Mouse (Mus musculus) limb, embryonic 11.5 days (tissue): ENCODE measurements around the gene Lrrc4b. TPM values are rescaled to one million over a fixed set of nuclear protein-coding genes. Genes with fewer than 3 reads are reported as not detected.

ENCODE experiments used
- ATAC-seq: fragments of 200-750 bp; cut with Nextera tagmentation; 2 replicates; pipeline ENCODE4 v1.8.0; 2017; ENCODE audit warnings: low read depth; ENCODE audit not compliant: insufficient number of reproducible peaks, low FRiP score, low TSS enrichment
- DNase-seq: peaks from one replicate; pipeline ENCODE4 v3.0.0-alpha.2; 2015; ENCODE audit warnings: low spot score
- H3K27ac ChIP-seq: fragments of 300-500 bp; sonication (generic); replicated peaks from 2 replicates; pipeline ENCODE4 v1.5.1; 2014; ENCODE audit warnings: low read depth, mild to moderate bottlenecking, low read length
- H3K27me3 ChIP-seq: fragments of 300-500 bp; sonication (generic); 2 replicates; pipeline ENCODE4 v1.6.1; 2014; ENCODE audit warnings: mild to moderate bottlenecking, low read length, mixed read lengths; ENCODE audit not compliant: control insufficient read depth, insufficient read depth
- H3K36me3 ChIP-seq: fragments of 300-500 bp; sonication (generic); 2 replicates; pipeline ENCODE4 v1.6.1; 2014; ENCODE audit warnings: mild to moderate bottlenecking, low read length, moderate library complexity, mixed read lengths; ENCODE audit not compliant: control insufficient read depth, insufficient read depth
- H3K4me1 ChIP-seq: fragments of 300-500 bp; sonication (generic); 2 replicates; pipeline ENCODE4 v1.6.1; 2014; ENCODE audit warnings: low read length, mixed read lengths; ENCODE audit not compliant: control insufficient read depth, insufficient read depth
- H3K4me2 ChIP-seq: fragments of 300-500 bp; sonication (generic); 2 replicates; pipeline ENCODE4 v1.6.1; 2014; ENCODE audit warnings: low read depth, mild to moderate bottlenecking, moderate library complexity; ENCODE audit not compliant: severe bottlenecking
- H3K4me3 ChIP-seq: fragments of 300-500 bp; sonication (generic); 2 replicates; pipeline ENCODE4 v1.5.1; 2014; ENCODE audit warnings: low read depth, low read length
- H3K9ac ChIP-seq: fragments of 300-500 bp; sonication (generic); 2 replicates; pipeline ENCODE4 v1.6.1; 2014; ENCODE audit warnings: mild to moderate bottlenecking, low read length
- H3K9me3 ChIP-seq: fragments of 300-500 bp; sonication (generic); 2 replicates; pipeline ENCODE4 v1.6.1; 2016; ENCODE audit warnings: low read length; ENCODE audit not compliant: control insufficient read depth
- WGBS: fragments of 180-500 bp; shearing (Covaris S2); extraction: QIAGEN DNeasy Blood & Tissue Kit; methylation state at CpG from one replicate; pipeline ENCODE4 v1.1.7; 2014; 5-methylcytosine and 5-hydroxymethylcytosine counted together
- polyA plus RNA-seq: library from polyadenylated mRNA; unstranded; fragments of >200 nt; fragmentation: Nextera tagmentation; extraction: Ambion mirVana; gene quantifications from 2 replicates; pipeline ENCODE4 v1.2.1, GENCODE M21; 2014

Gene Lrrc4b
- polyA plus RNA-seq, 1 experiment from 2014 or later: 0.60 TPM

DNA sequence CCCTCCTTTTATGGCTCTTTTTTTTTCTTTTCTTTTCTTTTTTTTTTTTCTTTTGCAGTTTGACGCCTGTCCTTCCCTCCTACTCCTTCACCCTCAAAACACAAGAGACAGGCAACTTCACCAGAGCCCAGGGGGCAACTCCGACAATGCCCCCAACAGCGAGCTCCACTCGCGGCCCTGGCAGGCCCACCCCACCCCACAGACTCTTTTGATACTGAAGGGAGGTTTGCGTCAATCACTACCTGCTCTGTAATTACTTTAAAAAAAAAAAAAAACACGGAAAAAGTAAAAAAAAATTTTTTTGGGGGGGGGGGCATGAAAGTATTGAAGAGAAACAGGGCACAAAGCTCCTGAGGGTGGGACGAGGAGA is 34.2 kb downstream of the Lrrc4b start:
- WGBS: 20% methylated on average over 8 of the region's 8 CpGs
- Histone ChIP-seq H3K9ac (no peak overlapping the region), H3K4me1 (peaks cover 4% of the 10 kb centered on the region; the same call in 1 of the 2 replicates), H3K27ac (no peak overlapping the region), H3K27me3 (peaks cover 56% of the 10 kb centered on the region), H3K4me2 (peak overlapping the region; percentile 50; the same call in 1 of the 2 replicates), H3K4me3 (no peak overlapping the region), H3K9me3 (no peaks in the 10 kb centered on the region; the same call in 1 of the 2 replicates), H3K36me3 (no peaks in the 10 kb centered on the region)
- DNase-seq (no peak), ATAC-seq (no peak)

DNA sequence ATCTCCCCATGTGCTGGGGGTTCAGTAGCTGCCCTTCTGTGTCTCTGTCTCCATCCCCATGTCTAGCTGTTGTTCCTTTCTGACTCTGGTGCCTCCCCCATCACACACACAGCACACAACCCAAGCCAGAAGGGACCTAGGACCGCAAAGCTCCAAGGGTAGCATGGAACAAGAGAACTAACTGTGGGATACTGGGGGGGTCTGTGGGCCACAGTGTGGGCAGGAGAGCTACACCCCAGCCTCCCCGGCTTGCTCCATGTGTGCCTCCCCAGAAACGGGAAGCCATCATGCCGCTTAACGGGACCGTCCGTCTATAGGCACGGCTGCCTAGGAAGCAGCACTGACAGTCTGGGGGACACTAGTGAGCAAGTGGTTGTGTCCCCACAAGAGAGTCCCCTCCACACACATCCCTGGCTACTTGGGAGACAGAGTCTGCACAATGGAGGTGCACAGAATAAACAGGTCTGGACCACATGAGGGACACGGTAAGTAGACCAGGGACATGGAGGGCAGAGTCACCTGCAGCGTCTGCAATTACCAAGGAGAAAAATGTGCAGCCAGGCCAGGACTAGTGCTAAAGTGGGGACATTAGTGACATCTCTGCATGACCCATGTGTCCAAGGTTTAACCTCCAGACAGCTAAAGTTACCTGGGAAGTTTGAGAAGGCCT is 34.9 kb downstream of the Lrrc4b start:
- Histone ChIP-seq H3K9ac (no peak overlapping the region), H3K4me3 (no peak overlapping the region), H3K9me3 (no peaks in the 10 kb centered on the region), H3K27me3 (peaks cover 56% of the 10 kb centered on the region), H3K4me2 (no peak overlapping the region), H3K36me3 (no peaks in the 10 kb centered on the region), H3K4me1 (peaks cover 7% of the 10 kb centered on the region; the same call in 1 of the 2 replicates), H3K27ac (no peak overlapping the region)
- WGBS: 80% methylated on average over 10 of the region's 10 CpGs
- DNase-seq: no peak
- ATAC-seq: no peak

DNA sequence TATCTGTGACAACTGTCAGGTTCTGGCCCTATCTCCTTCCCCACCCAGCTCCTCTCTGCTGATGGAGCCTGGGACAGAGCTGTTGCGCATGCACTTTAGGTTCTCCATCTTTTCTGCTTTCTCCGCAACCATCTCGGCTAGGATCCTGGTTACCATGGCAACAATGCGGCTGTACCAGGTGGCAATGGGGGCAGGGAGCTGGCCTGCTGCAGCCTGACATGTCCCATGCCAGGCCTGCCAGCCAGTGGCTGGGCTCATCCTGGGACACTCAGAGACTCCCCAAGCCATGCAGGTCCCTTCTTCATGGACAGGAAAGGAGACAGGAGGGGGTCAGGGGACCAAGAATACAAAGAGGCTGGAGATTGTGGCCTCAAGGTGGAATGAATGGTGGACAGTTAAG is 35.7 kb downstream of the Lrrc4b start:
- H3K27ac ChIP-seq: no peak overlapping the region
- peaks cover 48% of the 10 kb centered on the region for H3K27me3 ChIP-seq
- no peaks in the 10 kb centered on the region for H3K9me3 ChIP-seq
- DNase-seq (no peak), ATAC-seq (no peak)
- H3K9ac ChIP-seq: no peak overlapping the region
- H3K4me2 ChIP-seq: no peak overlapping the region
- peaks cover 7% of the 10 kb centered on the region; the same call in 1 of the 2 replicates for H3K4me1 ChIP-seq
- H3K36me3 ChIP-seq: no peaks in the 10 kb centered on the region
- WGBS: 35% methylated on average over 4 of the region's 4 CpGs
- H3K4me3 ChIP-seq: no peak overlapping the region

DNA sequence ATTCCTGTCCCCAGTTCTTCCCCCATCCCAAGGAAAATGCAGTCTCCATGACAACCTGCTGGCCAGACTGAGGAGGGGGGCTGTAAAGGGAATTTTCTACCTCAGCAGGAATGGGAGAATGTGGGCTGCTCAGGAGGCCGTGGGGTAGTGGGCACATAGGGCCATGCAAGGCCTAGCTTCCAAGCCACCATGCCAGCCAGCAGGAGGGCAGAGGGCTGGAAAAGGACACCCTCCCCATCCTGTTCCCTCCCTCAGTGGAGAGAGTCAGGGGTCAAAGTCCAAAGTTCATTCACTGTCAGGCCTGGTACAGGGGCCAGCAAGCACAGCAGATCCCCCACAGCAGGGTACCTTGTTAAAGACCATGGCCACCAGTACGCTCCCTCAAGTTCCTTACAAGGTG is 36.3 kb downstream of the Lrrc4b start, which contains the start of gene Aspdh:
Gene Aspdh (plus strand): TSS at position 281 of the 400 bp plus-strand sequence.
- DNase-seq: no peak
- Histone ChIP-seq H3K36me3 (no peaks in the 10 kb centered on the region), H3K9me3 (no peaks in the 10 kb centered on the region), H3K4me2 (no peak within 1 kb of the TSS), H3K27ac (no peak within 1 kb of the TSS), H3K27me3 (peaks cover 42% of the 10 kb centered on the region), H3K4me3 (no peak within 1 kb of the TSS), H3K9ac (no peak within 1 kb of the TSS), H3K4me1 (peaks cover 7% of the 10 kb centered on the region; the same call in 1 of the 2 replicates)
- 51% methylated on average over 2 of the region's 2 CpGs for WGBS
- no peak for ATAC-seq

DNA sequence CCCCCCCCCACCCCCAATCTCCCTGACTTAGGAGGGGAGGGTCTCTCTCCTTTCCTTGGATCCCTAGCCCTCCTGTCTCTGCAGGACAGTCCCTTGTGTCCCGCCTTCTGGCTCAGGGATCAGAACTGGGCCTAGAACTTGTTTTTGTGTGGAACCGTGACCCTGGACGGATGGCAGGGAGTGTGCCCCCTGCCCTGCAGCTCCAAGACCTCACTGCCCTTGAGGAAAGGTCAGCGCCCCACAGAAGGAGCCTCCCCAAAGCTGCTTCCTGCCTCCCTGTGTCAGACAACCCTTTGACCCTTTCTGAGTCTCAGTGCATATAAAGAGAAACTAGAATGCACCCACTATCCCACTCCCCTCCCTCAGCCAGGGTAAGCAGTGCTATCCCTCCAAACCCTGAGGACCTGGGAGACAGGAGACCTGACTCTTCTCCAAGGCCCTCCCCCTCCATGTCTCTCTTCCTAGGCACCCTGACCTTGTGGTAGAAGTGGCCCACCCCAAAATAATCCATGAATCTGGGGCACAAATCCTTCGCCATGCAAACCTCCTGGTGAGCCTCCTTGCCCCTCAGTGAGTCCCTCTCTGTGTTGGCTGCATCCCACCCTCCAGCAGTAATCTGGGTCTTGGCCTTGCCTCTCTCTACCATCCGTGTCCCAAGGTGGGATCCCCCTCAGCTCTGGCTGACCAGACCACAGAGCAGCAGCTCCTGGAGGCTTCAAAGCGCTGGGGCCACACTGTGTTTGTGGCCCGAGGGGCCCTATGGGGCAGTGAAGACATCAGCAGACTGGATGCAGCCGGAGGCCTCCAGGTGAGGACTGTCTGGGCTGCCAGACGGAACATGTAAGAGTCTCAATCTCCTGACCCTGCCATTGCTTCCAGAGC is 37.4 kb downstream of the Lrrc4b start:
- H3K9me3 ChIP-seq: no peaks in the 10 kb centered on the region
- H3K4me1 ChIP-seq: peaks cover 7% of the 10 kb centered on the region; the same call in 1 of the 2 replicates
- no peak for ATAC-seq
- 85% methylated on average over 10 of the region's 10 CpGs for WGBS
- DNase-seq: no peak
- no peak overlapping the region for H3K27ac ChIP-seq
- H3K4me3 ChIP-seq: no peak overlapping the region
- peak overlapping the region; percentile 27; the same call in 1 of the 2 replicates for H3K9ac ChIP-seq
- no peaks in the 10 kb centered on the region for H3K36me3 ChIP-seq
- H3K27me3 ChIP-seq: peaks cover 30% of the 10 kb centered on the region
- no peak overlapping the region for H3K4me2 ChIP-seq

DNA sequence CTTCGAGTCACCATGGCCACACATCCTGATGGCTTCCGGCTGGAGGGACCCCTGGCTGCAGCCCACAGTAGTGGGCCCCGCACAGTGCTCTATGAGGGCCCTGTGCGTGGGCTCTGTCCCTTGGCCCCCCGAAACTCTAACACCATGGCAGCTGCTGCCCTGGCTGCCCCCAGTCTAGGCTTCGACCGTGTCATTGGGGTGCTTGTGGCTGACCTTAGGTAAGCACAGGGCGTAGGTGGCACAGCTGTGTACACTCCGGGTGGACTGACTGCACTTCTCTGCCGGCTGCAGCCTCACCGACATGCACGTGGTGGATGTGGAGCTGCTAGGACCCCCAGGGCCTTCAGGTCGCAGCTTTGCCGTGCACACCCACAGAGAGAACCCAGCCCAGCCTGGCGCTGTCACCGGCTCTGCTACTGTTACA is 38.1 kb downstream of the Lrrc4b start:
- H3K9me3 ChIP-seq: no peaks in the 10 kb centered on the region
- peaks cover 24% of the 10 kb centered on the region for H3K27me3 ChIP-seq
- no peaks in the 10 kb centered on the region for H3K36me3 ChIP-seq
- peak overlapping the region; percentile 27; the same call in 1 of the 2 replicates for H3K9ac ChIP-seq
- H3K4me3 ChIP-seq: no peak overlapping the region
- ATAC-seq: no peak
- peaks cover 7% of the 10 kb centered on the region; the same call in 1 of the 2 replicates for H3K4me1 ChIP-seq
- 88% methylated on average over 16 of the region's 16 CpGs for WGBS
- H3K27ac ChIP-seq: no peak overlapping the region
- DNase-seq: no peak
- no peak overlapping the region for H3K4me2 ChIP-seq

DNA sequence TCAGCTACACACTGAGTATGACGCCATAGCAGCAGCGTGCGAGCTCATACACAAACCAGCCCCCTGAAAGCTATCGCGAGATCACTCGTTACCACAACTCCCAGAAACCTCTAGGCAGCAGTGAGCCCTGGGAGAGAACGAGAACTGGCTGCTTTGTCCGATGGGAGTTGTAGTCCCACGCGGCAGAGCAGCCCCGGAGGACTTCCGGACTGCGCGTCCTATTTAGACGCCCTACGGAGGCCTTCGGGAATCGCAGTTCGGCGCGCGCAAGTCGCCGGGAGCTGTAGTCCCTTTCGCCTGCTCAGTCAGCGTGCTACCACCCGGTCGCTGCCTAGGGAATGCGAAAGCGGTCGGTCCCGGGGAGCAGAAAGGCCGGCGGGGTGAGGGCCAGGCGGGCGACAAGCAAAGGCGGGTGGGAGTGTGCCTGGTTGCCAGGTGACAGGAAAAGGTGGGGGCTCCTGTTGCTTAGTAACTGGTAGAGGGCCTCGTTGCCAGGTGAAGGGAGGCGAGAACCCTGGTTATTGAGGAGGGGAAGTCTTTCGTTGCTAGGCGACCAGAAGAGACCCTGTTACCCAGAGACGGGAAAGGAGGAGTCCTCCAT is 39.1 kb downstream of the Lrrc4b start, which contains the start of gene Josd2:
Gene Josd2 (plus strand): TSS at position 170 of the 601 bp plus-strand sequence.
- ATAC-seq: peak; percentile 95
- H3K4me2 ChIP-seq: peak within 1 kb of the TSS; percentile 64
- DNase-seq: peak; percentile 95
- 0 out of 2 replicates have a peak within 1 kb of the TSS, but pooled peaks have one; percentile 66 for H3K27ac ChIP-seq
- WGBS: under 1% methylated on average over 42 of the region's 42 CpGs
- no peaks in the 10 kb centered on the region for H3K36me3 ChIP-seq
- peaks cover 14% of the 10 kb centered on the region for H3K27me3 ChIP-seq
- H3K9me3 ChIP-seq: no peaks in the 10 kb centered on the region
- peak within 1 kb of the TSS; percentile 70 for H3K9ac ChIP-seq
- peak within 1 kb of the TSS; percentile 63 for H3K4me3 ChIP-seq
- peaks cover 7% of the 10 kb centered on the region; the same call in 1 of the 2 replicates for H3K4me1 ChIP-seq
